Mouse (Mus musculus) spleen, adult 2 months (tissue): ENCODE measurements around the gene Klf12. TPM values are rescaled to one million over a fixed set of nuclear protein-coding genes. Genes with fewer than 3 reads are reported as not detected.
"Not testable (repeated sequence)": the region's sequence is repeated elsewhere in the genome, so short reads cannot be mapped to it uniquely, and the experiment has no call there.

Experiments used
- DNase-seq, 2 experiments: peaks; one replicate each; pipeline versions ENCODE4 v3.0.0 to v3.0.0-alpha.2; 2012 to 2021; ENCODE audit warnings: low spot score in 2 of 2, low read depth in 1 of 2
- H3K27ac ChIP-seq: fragments of 200-500 bp; 2 replicates; pipeline ENCODE4 v1.5.1; 2012; ENCODE audit warnings: low read length, inconsistent platforms; ENCODE audit not compliant: insufficient read depth
- H3K27me3 ChIP-seq: fragments of 200-500 bp; 2 replicates; pipeline ENCODE4 v1.6.1; 2012; ENCODE audit warnings: mild to moderate bottlenecking, moderate library complexity, low read length, inconsistent platforms; ENCODE audit not compliant: control insufficient read depth, insufficient read depth
- H3K36me3 ChIP-seq: fragments of 200-500 bp; 2 replicates; pipeline ENCODE4 v1.6.1; 2012; ENCODE audit warnings: mild to moderate bottlenecking, low read length, inconsistent platforms; ENCODE audit not compliant: control insufficient read depth, insufficient read depth
- H3K4me1 ChIP-seq: fragments of 200-500 bp; 2 replicates; pipeline ENCODE4 v1.6.1; 2011; ENCODE audit warnings: inconsistent platforms; ENCODE audit not compliant: control insufficient read depth, insufficient read depth, insufficient read length
- H3K4me3 ChIP-seq: fragments of 200-500 bp; 2 replicates; pipeline ENCODE4 v1.5.1; 2011; ENCODE audit warnings: mild to moderate bottlenecking, inconsistent platforms; ENCODE audit not compliant: insufficient read depth, insufficient read length; ENCODE audit errors: extremely low read depth
- CTCF ChIP-seq: fragments of 200-500 bp; IDR thresholded peaks from 2 replicates; pipeline ENCODE4 v1.5.1; 2011; ENCODE audit warnings: mild to moderate bottlenecking, inconsistent platforms; ENCODE audit not compliant: insufficient read depth, insufficient read length, insufficient replicate concordance; ENCODE audit errors: extremely low read depth
- POLR2A ChIP-seq: fragments of 200-500 bp; IDR thresholded peaks from 2 replicates; pipeline ENCODE4 v1.6.1; 2011; ENCODE audit warnings: low read depth, low read length, inconsistent platforms
- WGBS: fragments of 180-500 bp; shearing (Covaris S2); methylation state at CpG from one replicate; pipeline ENCODE4 v1.1.7; 2018; 5-methylcytosine and 5-hydroxymethylcytosine counted together
- polyA plus RNA-seq: library from polyadenylated mRNA; depleted of rRNA; stranded (reverse); fragments of >200 nt; gene quantifications from 2 replicates; pipeline ENCODE4 v1.2.3, GENCODE M21; 2012

Klf12 gene
- polyA plus RNA-seq, 1 experiment: 2.5 TPM

DNA sequence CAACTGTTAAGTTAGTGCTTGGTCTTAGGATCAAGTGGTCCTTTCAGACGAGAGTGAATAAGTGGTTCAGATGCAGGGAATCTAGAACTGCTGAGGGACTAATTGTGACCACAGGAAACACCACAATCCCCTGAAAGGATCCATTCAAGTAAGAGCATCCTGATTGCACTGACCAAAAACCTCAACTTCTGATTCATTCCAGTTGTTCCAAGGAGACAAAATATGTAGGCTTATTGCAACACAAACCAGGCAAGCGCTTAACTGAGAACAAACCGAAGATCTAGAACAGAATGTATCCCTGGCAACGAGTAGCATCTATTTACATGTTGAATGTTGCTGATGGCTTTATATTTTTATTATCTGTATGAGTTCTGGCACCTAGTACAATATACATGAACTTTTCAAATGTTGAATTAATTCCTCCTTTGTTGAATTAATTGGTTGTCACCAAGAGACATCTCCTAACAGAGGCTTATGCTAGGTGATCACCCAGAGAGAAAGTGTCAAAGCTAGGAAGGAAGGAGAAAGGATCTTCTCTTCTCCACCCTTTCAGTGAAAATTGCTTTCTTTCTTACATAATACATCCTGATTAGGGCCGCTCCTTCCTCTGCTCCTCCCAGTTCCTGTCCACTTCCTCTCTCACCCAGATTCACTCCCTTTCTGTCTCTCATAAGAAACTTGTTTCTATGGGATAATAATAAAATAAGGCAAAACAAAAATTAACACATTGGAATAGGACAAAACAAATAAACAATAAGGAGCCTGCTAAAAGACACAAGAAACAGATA lies 407.5 kb downstream of the Klf12 start:
- no peaks in the 10 kb centered on the region for H3K4me1 ChIP-seq
- 66% methylated on average over 5 of the region's 5 CpGs for WGBS
- H3K27ac ChIP-seq: no peak overlapping the region
- H3K27me3 ChIP-seq: no peaks in the 10 kb centered on the region
- no peak for TF ChIP-seq POLR2A
- no peak for TF ChIP-seq CTCF
- H3K4me3 ChIP-seq: no peak overlapping the region
- no peak for DNase-seq
- no peaks in the 10 kb centered on the region for H3K36me3 ChIP-seq

DNA sequence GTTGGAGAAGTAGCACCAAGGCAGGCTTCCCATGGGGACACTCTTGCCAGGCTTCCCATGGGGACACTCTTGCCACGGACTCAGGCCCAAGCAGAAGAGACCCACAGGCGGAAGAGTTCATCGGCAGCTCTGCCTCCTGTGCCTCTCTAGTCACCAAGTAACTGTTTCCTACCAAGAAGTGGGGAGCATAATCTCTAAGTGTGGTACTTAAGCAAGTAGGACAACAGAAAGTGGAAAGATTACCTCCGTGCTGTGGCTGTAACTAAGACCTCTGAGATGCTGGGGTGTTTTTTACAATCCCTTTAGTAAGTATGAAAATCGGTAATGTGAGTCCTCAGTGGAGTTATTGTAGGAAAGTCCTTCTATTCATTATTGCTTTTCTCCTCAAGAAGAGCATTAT lies 410.8 kb downstream of the Klf12 start:
- Histone ChIP-seq H3K36me3 (no peaks in the 10 kb centered on the region), H3K4me3 (no peak overlapping the region), H3K4me1 (no peaks in the 10 kb centered on the region), H3K27me3 (no peaks in the 10 kb centered on the region), H3K27ac (no peak overlapping the region)
- no peak for DNase-seq
- 88% methylated on average over 5 of the region's 5 CpGs for WGBS
- TF ChIP-seq CTCF (no peak), POLR2A (no peak)

GRCm38 (mm10) chr14:99856158-99857011 lies 428.1 kb downstream of the Klf12 start:
- no peaks in the 10 kb centered on the region for H3K4me1 ChIP-seq
- no peak overlapping the region for H3K27ac ChIP-seq
- no peaks in the 10 kb centered on the region for H3K27me3 ChIP-seq
- TF ChIP-seq CTCF (no peak), POLR2A (no peak)
- 63% methylated on average over 14 of the region's 14 CpGs for WGBS
- H3K36me3 ChIP-seq: no peaks in the 10 kb centered on the region
- DNase-seq: no peak
- H3K4me3 ChIP-seq: no peak overlapping the region

- H3K27ac ChIP-seq, H3K4me1 ChIP-seq, H3K27me3 ChIP-seq, H3K4me3 ChIP-seq, DNase-seq, H3K36me3 ChIP-seq: not testable (repeated sequence)
These were observed 430.0 kb downstream of the Klf12 start for GRCm38 (mm10) chr14:99854467-99854807.

DNA sequence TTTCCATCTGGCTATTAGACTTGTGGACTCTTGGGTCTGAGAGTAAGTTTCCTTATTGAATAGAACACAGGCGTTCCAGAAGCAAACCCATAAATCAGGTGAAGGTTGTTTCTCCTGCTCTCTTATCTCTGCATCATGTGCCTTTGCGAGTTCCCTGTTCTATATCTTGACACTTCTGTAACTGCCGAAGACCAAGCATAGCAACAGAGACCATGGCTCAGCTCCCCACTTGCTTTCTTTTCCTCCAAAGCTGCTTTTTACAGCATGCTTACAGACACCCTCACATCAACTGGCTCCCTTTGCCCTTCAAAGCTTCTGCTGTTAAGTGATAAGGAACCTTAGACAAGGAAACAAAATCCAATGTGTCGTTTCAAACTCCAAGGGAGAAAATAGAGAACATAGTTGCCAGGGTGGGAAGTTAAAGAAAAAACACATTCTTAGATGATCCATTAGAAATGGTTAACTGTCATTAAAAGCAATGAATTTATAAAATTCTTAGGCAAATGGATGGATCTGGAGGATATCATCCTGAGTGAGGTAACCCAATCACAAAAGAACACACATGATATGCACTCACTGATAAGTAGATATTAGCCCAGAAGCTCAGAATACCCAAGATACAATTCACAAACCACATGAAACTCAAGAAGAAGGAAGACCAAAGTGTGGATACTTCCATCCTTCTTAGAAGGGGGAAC lies 430.6 kb downstream of the Klf12 start:
- not testable (repeated sequence) for H3K36me3 ChIP-seq, H3K27ac ChIP-seq, H3K4me3 ChIP-seq, H3K4me1 ChIP-seq, H3K27me3 ChIP-seq, DNase-seq
- WGBS: 35% methylated on average over 4 of the region's 4 CpGs

DNA sequence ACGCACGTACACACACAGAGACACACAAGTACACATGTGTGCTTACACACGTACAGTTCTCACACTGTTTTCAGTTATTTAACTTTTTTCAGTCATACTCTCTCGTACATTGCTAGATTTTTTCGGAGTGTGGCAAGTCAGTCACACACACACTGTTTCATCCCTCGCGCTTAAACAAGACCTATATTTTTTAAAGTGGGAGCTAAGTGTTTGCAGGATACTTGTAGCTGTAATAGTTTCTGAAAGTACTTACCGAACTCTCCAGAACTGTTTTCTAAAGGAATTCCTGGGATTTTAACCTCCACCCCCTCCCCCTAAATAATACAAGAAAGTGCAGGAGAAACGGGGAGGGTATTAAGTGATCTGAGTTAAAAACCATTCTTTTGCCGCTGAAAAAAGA lies 434.1 kb downstream of the Klf12 start:
- H3K27me3 ChIP-seq: no peaks in the 10 kb centered on the region
- TF ChIP-seq POLR2A (no peak), CTCF (no peak)
- no peaks in the 10 kb centered on the region for H3K4me1 ChIP-seq
- WGBS: 90% methylated on average over 10 of the region's 10 CpGs
- no peak overlapping the region for H3K4me3 ChIP-seq
- DNase-seq: no peak
- no peaks in the 10 kb centered on the region for H3K36me3 ChIP-seq
- H3K27ac ChIP-seq: no peak overlapping the region

- H3K27me3 ChIP-seq: no peaks in the 10 kb centered on the region
- no peaks in the 10 kb centered on the region for H3K36me3 ChIP-seq
- no peaks in the 10 kb centered on the region for H3K4me1 ChIP-seq
- TF ChIP-seq CTCF (no peak), POLR2A (no peak)
- 48% methylated on average over 2 of the region's 2 CpGs for WGBS
- no peak overlapping the region for H3K27ac ChIP-seq
- no peak overlapping the region for H3K4me3 ChIP-seq
- no peak for DNase-seq
These were observed 437.0 kb downstream of the Klf12 start for GRCm38 (mm10) chr14:99847502-99847901.
